Mouse (Mus musculus) erythroblast, embryonic 14.5 days (primary cell): Measurements from ENCODE around the gene Liph.

Experiments
- GATA1 ChIP-seq: IDR thresholded peaks from 2 replicates; pipeline ENCODE4 v1.6.1; 2012; ENCODE audit warnings: low read length, inconsistent platforms, mixed read lengths
- TAL1 ChIP-seq: IDR thresholded peaks from 3 replicates; pipeline ENCODE4 v1.6.1; 2012; ENCODE audit warnings: low read length, inconsistent platforms, mixed read lengths

DNA sequence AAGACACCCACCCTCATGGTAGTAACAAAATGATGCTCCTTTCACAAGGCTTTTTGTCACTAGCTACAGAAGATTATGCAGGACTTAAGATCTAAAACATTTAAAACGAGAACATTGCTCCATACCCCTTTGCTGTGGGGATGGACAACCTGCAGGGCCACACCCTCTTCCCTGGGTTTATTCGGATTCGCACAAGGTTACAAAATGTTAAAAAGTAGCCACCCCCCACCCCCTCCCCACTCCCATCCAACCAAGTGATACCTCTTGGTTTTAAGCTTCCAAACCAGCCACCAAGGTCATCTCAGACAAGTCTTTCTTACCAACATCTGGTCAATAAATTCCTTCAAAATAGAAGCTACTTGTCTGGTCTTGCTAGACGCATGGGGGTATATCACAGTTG is 11.9 kb downstream of the Liph start:
- TF ChIP-seq GATA1 (no peak), TAL1 (no peak)
